Mouse (Mus musculus): ENCODE measurements at regions not wholly inside any gene's neighbourhood (a gene's known extent, or its start where the extent isn't known, plus 50 kb on each side); places are given as distances from the start of the nearest gene placed in this dataset.

DNA sequence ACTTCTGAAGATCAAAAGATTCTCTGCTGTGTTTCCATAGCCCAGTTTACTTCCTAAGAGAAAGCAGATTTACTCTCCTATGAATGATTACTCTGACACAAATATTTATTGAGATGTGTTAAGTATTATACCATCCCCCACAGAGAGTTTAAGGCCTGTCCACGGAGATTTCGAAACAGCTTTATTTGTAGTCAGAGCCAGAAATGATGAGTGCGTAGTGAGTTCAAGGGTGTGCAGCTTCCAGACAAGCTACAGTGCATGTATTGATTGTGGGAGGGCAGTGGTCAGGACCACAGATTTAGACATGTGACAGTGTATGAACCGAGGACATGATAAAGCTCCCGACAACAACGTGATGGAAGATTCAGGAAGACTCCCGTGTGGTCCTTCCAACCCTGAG lies 126.8 kb downstream of the Hlx start:
- DNase-seq: no peak

- no peak for DNase-seq
Observed at GRCm38 (mm10) chr1:184603136-184603535, 129.3 kb downstream of the Hlx start.

DNA sequence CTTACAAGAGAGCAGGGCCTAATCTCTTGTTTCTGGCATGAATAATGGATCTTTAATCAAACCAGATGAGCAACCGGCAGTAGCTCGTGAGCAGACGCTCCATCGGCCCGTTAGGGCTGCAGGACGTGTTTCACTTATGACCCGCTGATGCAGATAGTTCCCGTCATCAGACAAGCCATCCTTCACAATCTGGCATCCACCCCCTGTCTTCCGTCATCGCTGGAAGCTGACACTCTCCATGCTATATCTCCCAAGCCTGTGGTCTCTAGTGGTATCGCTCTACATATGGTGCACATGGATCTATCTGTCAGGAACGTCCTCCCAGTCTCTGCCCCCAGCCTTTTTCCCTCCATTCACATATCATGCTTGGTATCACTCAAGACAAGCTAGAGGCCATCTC lies 137.0 kb downstream of the Hlx start:
- no peak for DNase-seq

DNA sequence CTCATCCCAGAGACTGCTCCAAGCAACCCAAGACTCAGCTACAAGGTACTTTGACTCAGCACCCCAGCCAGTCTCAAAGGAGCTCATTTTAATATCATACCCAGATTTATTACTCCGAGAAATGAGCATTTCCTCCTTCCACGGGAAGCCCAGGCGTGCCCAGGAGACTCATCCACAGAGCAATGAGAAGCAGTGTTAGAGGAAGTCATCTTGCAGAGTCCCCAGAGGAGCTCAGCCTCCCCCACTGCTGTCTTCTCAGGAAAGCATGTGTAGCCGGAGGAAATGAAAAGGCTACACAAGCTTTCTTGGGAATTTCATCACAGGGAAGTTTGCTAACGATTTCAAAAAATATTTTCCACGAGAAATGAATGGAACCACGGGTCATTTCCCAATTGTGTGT lies 141.8 kb downstream of the Hlx start:
- DNase-seq: no peak

DNA sequence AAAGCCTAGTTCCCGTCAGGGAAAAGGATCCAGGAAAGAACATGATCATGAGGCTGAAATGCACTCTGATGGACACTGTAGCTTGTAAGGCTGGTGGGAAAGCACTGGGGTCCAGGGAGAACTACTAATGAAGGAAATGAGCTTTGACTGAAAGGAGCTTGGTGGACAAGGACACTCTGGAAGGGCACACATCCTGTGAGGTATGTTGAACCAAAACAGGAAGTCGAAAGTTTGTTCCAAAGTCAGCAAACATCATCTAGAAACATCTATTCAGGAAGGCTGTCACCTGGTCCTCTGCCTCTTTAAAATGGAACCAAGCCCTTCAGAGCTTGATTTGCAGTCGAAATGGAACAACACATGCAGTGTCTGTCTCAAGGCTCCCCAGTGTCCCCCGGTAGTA lies 143.1 kb downstream of the Hlx start:
- no peak for DNase-seq

DNA sequence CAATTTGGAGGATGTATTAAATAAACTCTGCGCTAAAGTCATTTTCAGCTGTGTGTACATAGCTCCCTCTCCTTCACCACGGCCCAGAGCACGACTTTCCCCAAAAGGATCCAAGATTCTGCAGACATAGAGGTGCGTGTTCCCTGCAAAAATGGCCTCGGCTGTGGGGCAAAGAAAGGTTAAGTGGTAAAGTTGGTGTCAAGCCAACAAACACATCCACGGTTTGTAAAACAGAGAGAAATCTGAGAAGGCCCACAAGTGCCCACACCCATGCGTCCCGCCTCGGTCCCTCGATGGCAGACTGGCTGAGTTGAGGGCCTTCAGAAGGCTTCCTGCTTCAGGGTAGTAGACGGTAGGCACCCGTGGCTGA lies 147.9 kb downstream of the Hlx start:
- no peak for DNase-seq

DNA sequence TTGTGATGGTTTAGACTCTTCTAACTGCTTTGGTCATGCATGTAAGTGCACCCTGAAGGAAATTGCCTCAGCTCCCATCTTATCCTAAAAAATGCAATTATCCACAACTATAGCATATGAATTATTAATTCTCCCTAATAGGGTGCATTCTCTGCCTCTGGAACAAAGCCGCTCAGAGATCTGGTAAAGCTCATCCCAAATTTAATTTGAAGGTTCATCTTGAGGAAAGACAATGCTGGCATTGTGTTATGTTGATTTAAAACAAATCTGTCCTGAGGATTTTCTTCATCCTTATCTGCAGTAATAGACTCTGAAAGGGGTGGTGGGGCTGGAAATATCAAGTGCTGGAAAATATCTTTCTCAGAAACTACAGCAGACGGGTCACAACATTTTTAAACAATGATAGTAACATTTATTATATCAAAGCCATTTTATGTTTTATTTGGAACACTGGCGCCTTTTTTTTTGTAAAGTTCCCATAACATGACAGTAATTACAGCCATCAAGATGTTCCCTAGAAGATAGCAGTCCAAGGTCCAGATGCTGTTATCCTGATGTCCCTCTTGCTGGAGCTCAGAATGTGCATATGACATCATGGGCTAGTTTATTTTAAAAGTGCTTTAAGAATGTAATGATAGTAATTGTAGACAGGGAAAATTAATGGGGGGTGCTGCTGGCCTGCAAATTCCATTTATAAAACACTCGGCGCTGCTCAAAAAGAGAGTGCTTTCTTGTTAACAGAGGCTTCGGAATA lies 148.5 kb downstream of the Hlx start:
- DNase-seq: no peak

DNA sequence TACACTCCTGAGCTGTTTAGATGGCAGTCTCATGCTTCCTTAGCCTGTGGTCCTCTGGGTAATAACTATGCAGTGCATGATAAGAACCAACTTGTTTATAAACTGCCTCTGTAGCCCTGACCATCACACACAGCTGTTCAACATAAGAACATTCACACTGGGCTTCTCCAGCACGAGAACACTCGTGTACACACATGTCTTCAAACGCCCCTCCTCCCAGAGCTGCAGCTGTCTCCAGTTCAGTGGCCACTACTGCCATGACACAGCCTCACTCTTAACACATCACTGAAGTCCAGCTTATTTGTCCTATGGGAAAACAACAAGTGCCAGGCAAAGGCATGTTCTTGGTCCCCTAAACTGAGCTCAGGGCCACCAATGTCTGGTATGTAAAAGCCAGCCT lies 152.9 kb downstream of the Hlx start:
- no peak for DNase-seq

- no peak for DNase-seq
Observed at GRCm38 (mm10) chr1:184576527-184576926, 155.9 kb downstream of the Hlx start.

DNA sequence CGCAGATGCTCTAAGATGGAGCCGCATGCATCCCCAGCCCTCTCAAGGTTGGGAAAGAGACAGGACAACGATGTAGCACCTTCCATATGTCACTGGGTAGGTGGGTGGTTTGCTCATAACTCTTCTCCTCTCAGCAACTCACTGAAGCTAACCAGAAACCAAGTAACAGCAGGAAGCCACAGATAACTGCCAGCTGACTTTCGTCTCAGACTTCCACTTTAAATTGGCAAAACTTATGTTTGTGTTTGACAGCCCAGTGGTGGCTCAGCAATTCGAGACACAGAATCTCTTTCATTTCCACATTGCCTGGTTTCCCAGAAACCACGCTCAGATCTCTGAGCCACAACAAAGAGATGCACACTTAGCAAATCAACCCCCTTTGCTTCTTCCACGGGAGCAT lies 159.1 kb downstream of the Hlx start:
- no peak for DNase-seq

DNA sequence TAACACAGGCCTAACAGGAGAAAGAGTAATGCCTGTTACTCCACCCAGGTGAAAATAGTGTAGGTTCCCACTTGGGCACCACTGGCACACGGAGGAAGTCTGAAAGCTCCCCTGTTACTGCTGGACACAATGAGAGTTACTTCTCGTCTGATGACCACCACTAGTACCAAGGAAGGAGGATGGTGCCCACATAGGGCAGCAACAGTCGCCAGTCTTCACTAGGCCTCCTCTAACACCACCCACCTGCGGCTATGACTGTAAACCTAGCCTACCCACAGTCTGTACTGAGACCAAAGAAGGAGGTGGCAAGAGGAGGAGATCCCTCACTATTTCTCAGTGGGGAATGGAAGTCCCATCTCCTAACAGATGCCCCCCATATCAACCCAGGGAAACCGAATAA lies 161.7 kb downstream of the Hlx start:
- DNase-seq: no peak

DNA sequence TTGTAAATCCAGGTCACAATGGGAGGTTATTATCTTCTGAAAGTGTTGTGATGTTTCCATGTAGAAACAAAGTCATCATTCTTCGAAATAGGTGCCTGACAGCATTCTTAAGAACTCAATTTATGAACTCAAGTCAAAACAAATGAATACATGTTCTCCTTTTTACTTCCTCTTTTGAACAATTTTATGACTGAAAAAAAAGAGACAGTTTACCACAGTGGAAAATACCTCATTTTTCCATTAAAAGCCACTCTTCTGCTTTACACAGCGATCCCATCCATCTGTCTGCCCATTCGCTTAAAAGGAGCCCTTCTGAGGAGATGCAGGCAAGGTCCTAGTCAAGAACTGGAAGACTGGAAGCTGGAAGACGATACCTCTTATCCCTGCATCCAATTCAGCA lies 169.5 kb downstream of the Hlx start:
- no peak for DNase-seq

- DNase-seq: no peak
Observed at GRCm38 (mm10) chr1:184562239-184562638, 170.2 kb downstream of the Hlx start.

DNA sequence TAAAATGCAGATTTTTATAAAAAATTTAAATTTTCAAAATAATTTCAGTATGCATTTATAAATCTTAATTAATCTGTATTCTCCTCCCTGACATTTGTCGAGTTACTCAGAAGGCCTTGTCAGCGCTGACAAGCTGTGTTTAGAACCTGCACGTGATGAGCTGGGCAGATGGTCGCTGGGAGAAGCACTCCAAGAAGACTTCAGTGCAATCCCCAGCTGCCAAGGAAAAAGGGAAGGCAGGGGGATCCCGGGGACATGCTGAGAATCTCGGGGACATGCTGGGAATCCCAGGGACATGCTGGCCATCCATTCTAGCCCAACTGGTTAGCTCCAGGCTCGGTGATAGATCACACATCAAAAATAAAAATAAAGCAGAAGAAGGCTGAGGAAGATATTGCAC lies 172.9 kb downstream of the Hlx start:
- peak; percentile 24 for DNase-seq

DNA sequence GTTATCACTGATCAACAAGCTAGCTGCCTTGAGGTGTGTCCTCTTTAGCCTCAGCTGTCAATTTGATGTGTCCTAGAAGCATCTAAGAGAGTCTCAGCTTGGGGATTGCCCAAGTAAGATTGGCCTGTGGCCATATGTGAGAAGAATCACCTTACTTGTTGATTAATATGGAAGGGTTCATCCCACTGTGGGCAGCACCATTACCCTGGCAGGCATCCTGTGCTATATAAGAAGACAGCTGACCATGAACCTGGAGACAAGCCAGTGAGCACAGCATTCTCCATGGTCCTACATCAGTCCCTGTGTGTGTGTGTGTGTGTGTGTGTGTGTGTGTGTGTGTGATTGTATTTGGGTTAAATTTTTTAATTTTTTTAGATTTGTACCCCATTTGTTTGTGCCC lies 178.6 kb downstream of the Hlx start:
- DNase-seq: no peak

- no peak for DNase-seq
Observed at GRCm38 (mm10) chr1:184550491-184550890, 181.9 kb downstream of the Hlx start.

GRCm38 (mm10) chr1:184547650-184548235 lies 184.7 kb downstream of the Hlx start:
- DNase-seq: no peak

- no peak for DNase-seq
Observed at GRCm38 (mm10) chr1:184546140-184546661, 186.2 kb downstream of the Hlx start.

DNA sequence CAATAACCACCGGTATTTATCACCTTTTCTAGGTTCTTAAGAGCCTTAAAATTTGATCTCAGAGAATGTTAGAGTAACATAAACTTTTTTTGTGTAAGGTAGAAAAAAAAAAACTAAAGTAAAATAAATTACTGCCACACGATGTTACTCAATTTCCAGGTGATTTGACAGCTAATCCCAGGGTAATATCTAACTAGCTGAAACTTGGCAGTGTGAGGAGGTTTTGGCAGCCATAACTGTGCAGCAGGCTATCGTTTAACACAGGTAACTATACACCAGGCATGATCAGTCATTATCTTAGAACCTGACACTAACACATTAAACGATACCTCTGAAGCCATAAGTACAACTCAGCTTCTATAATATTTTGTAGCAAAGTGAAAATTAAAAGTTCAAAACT lies 187.3 kb downstream of the Hlx start:
- DNase-seq: no peak

DNA sequence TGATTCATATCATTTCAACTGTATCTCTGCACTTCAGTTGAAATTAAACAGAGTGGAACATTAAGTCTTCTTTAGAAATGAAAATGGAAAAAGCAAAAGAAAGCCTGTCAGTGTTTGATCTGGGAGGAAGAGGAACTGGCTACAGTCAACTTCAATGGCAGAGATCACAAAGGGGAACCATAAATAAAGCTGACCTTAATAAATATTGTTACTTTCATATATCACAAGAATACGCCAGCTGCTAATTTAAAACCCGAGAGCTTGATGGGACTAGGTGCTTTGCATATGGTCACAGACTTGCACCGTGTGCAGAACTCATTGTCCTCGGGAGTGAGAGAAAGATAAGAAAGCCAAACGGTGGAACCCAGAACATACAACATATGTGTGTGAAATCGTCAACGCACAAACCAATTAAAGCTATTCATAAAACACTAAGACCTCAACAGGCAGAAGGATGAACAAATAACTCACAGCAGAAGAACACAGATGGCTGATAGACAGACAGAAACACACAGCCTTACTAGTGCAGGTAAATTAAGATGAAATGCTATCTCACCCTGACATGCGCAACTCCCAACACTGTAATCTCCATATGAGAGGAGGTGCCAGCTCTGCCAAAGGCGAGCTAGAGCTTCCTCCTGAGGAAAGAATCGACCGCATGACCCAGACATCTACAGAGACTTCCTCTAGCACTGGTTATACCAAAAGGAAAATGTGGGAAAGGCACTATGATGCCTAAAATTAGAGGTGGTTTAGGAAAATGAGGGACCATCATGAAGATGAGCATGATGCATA lies 189.9 kb downstream of the Hlx start:
- no peak for DNase-seq

DNA sequence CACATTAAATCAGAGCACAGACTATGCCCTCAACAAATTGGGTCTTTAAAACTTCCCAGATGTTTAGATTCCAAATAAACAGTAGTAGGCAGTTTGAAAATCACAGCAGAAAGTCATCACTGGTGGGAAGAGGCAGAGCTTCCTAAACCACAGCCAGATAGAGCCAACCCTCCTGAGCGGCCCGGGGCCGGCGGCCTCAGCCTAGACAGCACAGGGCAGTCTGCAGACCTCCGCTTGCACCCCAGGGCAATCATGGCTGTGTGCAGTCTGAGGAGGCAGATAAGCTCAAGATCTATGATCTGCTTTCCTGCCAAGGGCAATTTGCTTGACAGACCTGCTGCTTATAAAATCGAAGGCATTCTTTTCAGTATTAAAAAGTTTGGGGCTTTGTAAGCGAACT lies 192.6 kb downstream of the Hlx start:
- DNase-seq: no peak

DNA sequence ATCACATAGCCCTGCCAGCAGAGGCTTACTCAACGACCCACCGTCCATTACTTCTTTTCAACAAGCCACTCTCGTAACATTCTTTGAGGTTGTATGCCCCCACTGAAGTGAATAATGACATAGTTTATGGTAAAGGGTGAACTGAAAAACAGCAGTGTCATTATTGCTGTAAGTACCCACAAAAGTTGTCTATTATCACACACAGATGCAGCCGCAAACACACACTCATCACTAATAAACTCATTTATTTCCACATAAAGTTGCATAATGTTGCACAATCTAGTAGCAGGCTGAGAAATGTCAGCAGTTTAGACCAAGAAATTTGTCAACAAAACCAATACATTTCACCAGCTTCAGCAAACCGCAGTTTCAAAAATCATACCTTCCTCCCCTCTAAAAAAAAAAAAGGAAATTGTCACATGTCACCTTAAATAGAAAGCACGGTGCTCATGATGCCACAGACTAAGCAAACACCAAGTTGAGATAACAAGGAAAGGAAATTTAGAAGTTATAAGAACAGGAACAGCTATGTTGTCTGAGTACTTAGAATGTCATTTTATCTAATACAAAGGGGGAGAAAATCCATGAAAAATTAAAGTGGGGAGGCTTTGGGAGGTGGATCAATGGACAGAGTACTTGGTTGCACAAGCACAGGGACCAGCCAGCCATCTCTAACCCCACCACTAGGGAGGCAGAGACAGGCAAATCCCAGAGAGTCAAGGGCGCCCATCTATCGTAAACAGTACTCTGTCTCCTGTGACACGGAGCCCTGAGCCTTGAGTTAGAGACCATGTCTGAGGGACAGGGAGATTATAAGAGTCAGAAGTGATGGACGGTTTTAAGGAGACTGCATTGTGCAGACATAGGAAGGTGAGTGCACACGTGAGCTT lies 195.9 kb downstream of the Hlx start:
- no peak for DNase-seq

GRCm38 (mm10) chr1:184535691-184536090 lies 196.7 kb downstream of the Hlx start:
- DNase-seq: no peak
